35 mouse cellular contexts compared by ENCODE assay signal in genomic region chr9:69716364-69716763, GRCm38 (mm10). TPM values are rescaled to one million over a fixed set of nuclear protein-coding genes. Genes with fewer than 3 reads are reported as not detected.
A peak's percentile ranks its signal among the peaks of the same experiment; 100 is the strongest.
DNase-seq lines count a peak whose midpoint lies in the region; ATAC-seq lines count a peak whose summit lies in the region.
"Had no signal": no experiment of that assay in that cellular context is flagged by ENCODE, and none has a peak within 500 bp of the region (broad histone marks: within the 10 kb centered on the region; RNA-seq: fewer than 3 reads in every experiment).

No protein-coding gene starts in this region.

- H3K4me3 ChIP-seq in hindbrain, embryonic 11.5 days (ENCODE audit: low read depth, low read length) = no peak overlapping the region
- no peak overlapping the region for H3K4me3 ChIP-seq in hindbrain, embryonic 16.5 days (ENCODE audit: low read length)
- no peak overlapping the region for H3K4me3 ChIP-seq in midbrain, embryonic 10.5 days
- H3K4me3 ChIP-seq in midbrain, embryonic 13.5 days (replicated peaks) = no peak overlapping the region
- H3K4me3 ChIP-seq in stomach, embryonic 15.5 days (replicated peaks) = no peak overlapping the region
- H3K4me3 ChIP-seq: erythroblast, embryonic 14.5 days; forebrain, embryonic 12.5 days; heart, adult 2 months; heart, embryonic 12.5 days; intestine, embryonic 15.5 days; limb, embryonic 13.5 days had no signal

- H3K4me2 ChIP-seq in hindbrain, embryonic 11.5 days (replicated peaks; ENCODE audit: low read depth, low read length) = no peak overlapping the region
- H3K4me2 ChIP-seq in hindbrain, embryonic 16.5 days (ENCODE audit: low read length) = no peak overlapping the region
- H3K4me2 ChIP-seq in midbrain, embryonic 13.5 days (replicated peaks) = no peak overlapping the region
- no peak overlapping the region for H3K4me2 ChIP-seq in stomach, embryonic 15.5 days
- H3K4me2 ChIP-seq: forebrain, embryonic 12.5 days; heart, embryonic 12.5 days; intestine, embryonic 15.5 days; limb, embryonic 13.5 days; liver, embryonic 11.5 days had no signal

- no peaks in the 10 kb centered on the region for H3K9me3 ChIP-seq in hindbrain, embryonic 11.5 days (ENCODE audit: control insufficient read depth, low read length)
- H3K9me3 ChIP-seq in hindbrain, embryonic 16.5 days (ENCODE audit: control insufficient read depth, low read length) = no peaks in the 10 kb centered on the region
- H3K9me3 ChIP-seq in midbrain, embryonic 10.5 days (replicated peaks) = no peaks in the 10 kb centered on the region
- no peaks in the 10 kb centered on the region for H3K9me3 ChIP-seq in midbrain, embryonic 13.5 days
- no peaks in the 10 kb centered on the region for H3K9me3 ChIP-seq in stomach, embryonic 15.5 days
- H3K9me3 ChIP-seq: forebrain, embryonic 12.5 days; heart, embryonic 12.5 days; intestine, embryonic 15.5 days; limb, embryonic 13.5 days had no signal

- DNase-seq in embryo, embryonic 10 days (ENCODE audit: low spot score) = peak; percentile 52
- no peak for DNase-seq in embryo, embryonic 9.5 days (ENCODE audit: extremely low spot score)
- peak; percentile 7 for DNase-seq in hindbrain, embryonic 11.5 days (ENCODE audit: low spot score)
- peak; percentile 20 for DNase-seq in midbrain, embryonic 10.5 days (ENCODE audit: low spot score)
- no peak for DNase-seq in cerebellum, adult 11 months
- DNase-seq: adrenal gland, postnatal 14 days; cerebellum, adult 18-20 months; gastrocnemius, postnatal 14 days; heart, adult 2 months; heart, postnatal 4 days; kidney, adult 8-10 months; kidney, postnatal 4 days; lung, postnatal 14 days; retina, postnatal 1 day; right cerebral cortex, postnatal 14 days; thymus, adult 18-20 months; thymus, postnatal 25 days had no signal

- H3K27me3 ChIP-seq in hindbrain, embryonic 11.5 days (ENCODE audit: control insufficient read depth, insufficient read depth, low read length) = no peaks in the 10 kb centered on the region
- no peaks in the 10 kb centered on the region; the same call in 1 of the 2 replicates for H3K27me3 ChIP-seq in hindbrain, embryonic 16.5 days (replicated peaks; ENCODE audit: control insufficient read depth, insufficient read depth, low read length)
- H3K27me3 ChIP-seq in midbrain, embryonic 10.5 days (ENCODE audit: low read depth, poor library complexity, severe bottlenecking) = peaks cover 3% of the 10 kb centered on the region; the same call in 1 of the 2 replicates
- H3K27me3 ChIP-seq in midbrain, embryonic 13.5 days = peaks cover 26% of the 10 kb centered on the region
- no peaks in the 10 kb centered on the region for H3K27me3 ChIP-seq in stomach, embryonic 15.5 days (replicated peaks)
- H3K27me3 ChIP-seq: CH12.LX; heart, embryonic 12.5 days; intestine, embryonic 15.5 days had no signal

- no peak for ATAC-seq in hindbrain, embryonic 11.5 days (ENCODE audit: low FRiP score)
- ATAC-seq in hindbrain, embryonic 16.5 days = no peak
- no peak for ATAC-seq in midbrain, embryonic 13.5 days
- peak; percentile 36; the same call in 1 of the 2 replicates for ATAC-seq in stomach, embryonic 15.5 days (ENCODE audit: insufficient read depth, low FRiP score, low read depth)
- ATAC-seq: hindbrain, postnatal 0 days; intestine, embryonic 15.5 days had no signal

- peaks cover 9% of the 10 kb centered on the region for H3K4me1 ChIP-seq in hindbrain, embryonic 11.5 days (replicated peaks; ENCODE audit: control insufficient read depth, insufficient read depth, low read length)
- no peaks in the 10 kb centered on the region for H3K4me1 ChIP-seq in hindbrain, embryonic 16.5 days (ENCODE audit: control insufficient read depth, insufficient read depth, low read depth, low read length)
- peaks cover 70% of the 10 kb centered on the region for H3K4me1 ChIP-seq in midbrain, embryonic 10.5 days
- peaks cover 37% of the 10 kb centered on the region for H3K4me1 ChIP-seq in midbrain, embryonic 13.5 days (replicated peaks)
- H3K4me1 ChIP-seq in stomach, embryonic 15.5 days = peaks cover 11% of the 10 kb centered on the region

- H3K27ac ChIP-seq in hindbrain, embryonic 11.5 days (ENCODE audit: low read depth, low read length) = no peak overlapping the region
- no peak overlapping the region for H3K27ac ChIP-seq in hindbrain, embryonic 16.5 days (ENCODE audit: low read depth, low read length)
- H3K27ac ChIP-seq in midbrain, embryonic 10.5 days (replicated peaks) = peak overlapping the region; percentile 86
- H3K27ac ChIP-seq in midbrain, embryonic 13.5 days = no peak overlapping the region
- H3K27ac ChIP-seq in stomach, embryonic 15.5 days = no peak overlapping the region
- H3K27ac ChIP-seq: forebrain, embryonic 12.5 days; heart, adult 2 months; hindbrain, postnatal 0 days; intestine, embryonic 15.5 days; kidney, postnatal 0 days; limb, embryonic 13.5 days had no signal

- H3K9ac ChIP-seq in hindbrain, embryonic 11.5 days (ENCODE audit: low read depth, low read length) = no peak overlapping the region
- H3K9ac ChIP-seq in hindbrain, embryonic 16.5 days (ENCODE audit: low read depth, low read length) = no peak overlapping the region
- no peak overlapping the region for H3K9ac ChIP-seq in midbrain, embryonic 13.5 days (replicated peaks)
- no peak overlapping the region for H3K9ac ChIP-seq in stomach, embryonic 15.5 days
- H3K9ac ChIP-seq: forebrain, embryonic 12.5 days; heart, embryonic 12.5 days; intestine, embryonic 15.5 days; limb, embryonic 13.5 days had no signal

- no peaks in the 10 kb centered on the region for H3K36me3 ChIP-seq in hindbrain, embryonic 11.5 days (ENCODE audit: control insufficient read depth, insufficient read depth, low read length)
- H3K36me3 ChIP-seq in hindbrain, embryonic 16.5 days (ENCODE audit: control insufficient read depth, insufficient read depth, low read length) = no peaks in the 10 kb centered on the region
- H3K36me3 ChIP-seq in midbrain, embryonic 10.5 days = no peaks in the 10 kb centered on the region
- no peaks in the 10 kb centered on the region for H3K36me3 ChIP-seq in midbrain, embryonic 13.5 days
- H3K36me3 ChIP-seq in stomach, embryonic 15.5 days = no peaks in the 10 kb centered on the region
- H3K36me3 ChIP-seq: forebrain, embryonic 12.5 days; heart, embryonic 12.5 days; intestine, embryonic 15.5 days; limb, embryonic 13.5 days had no signal

- WGBS in hindbrain, embryonic 11.5 days = 16% methylated on average over 4 of the region's 4 CpGs
- 19% methylated on average over 4 of the region's 4 CpGs for WGBS in hindbrain, embryonic 16.5 days
- 22% methylated on average over 4 of the region's 4 CpGs for WGBS in midbrain, embryonic 10.5 days
- 12% methylated on average over 4 of the region's 4 CpGs for WGBS in midbrain, embryonic 13.5 days
- WGBS in stomach, embryonic 15.5 days = 23% methylated on average over 4 of the region's 4 CpGs

RNA-seq across cellular contexts. Expression of gene Foxb1, which starts 44.4 kb away (rescaled TPM):
- 3.1 and 3.8 TPM in 2 replicates for polyA plus RNA-seq in hindbrain, embryonic 11.5 days (2014; fragmentation: Nextera tagmentation; extraction: Ambion mirVana)
- 6.9 TPM in 2 replicates for polyA plus RNA-seq in hindbrain, embryonic 16.5 days (2015; fragmentation: Nextera tagmentation; extraction: Ambion mirVana)
- polyA plus RNA-seq in midbrain, embryonic 10.5 days (2016; fragmentation: Nextera tagmentation; extraction: Ambion mirVana) = 13.0 and 15.1 TPM in 2 replicates
- 14.2 and 20.6 TPM in 2 replicates for polyA plus RNA-seq in midbrain, embryonic 13.5 days (2015; fragmentation: Nextera tagmentation; extraction: Ambion mirVana)
- 0.05 TPM in 1 of 2 replicates, not detected in the other for polyA plus RNA-seq in stomach, embryonic 15.5 days (2015; fragmentation: Nextera tagmentation; extraction: Ambion mirVana)
- polyA plus RNA-seq: C2C12; embryonic facial prominence, embryonic 14.5 days; erythroblast, embryonic 14.5 days; heart, adult 2 months; heart, embryonic 12.5 days; heart, postnatal 0 days; intestine, embryonic 15.5 days; kidney, postnatal 0 days; liver, embryonic 11.5 days; liver, embryonic 16.5 days; small intestine, adult 2 months; stomach, embryonic 14.5 days had no signal

Comparison
In these comparisons a context has a peak if more than half of its experiments do, and no peak if none do; other contexts are left out.
1. DNase-seq: peak in embryo, embryonic 10 days (single experiment), hindbrain, embryonic 11.5 days (single experiment) and midbrain, embryonic 10.5 days (single experiment); none in embryo, embryonic 9.5 days (single experiment) and cerebellum, adult 11 months (single experiment).